Mouse (Mus musculus) olfactory bulb, adult 2 months (tissue): ENCODE data around the gene Slit3. TPM values are rescaled to one million over a fixed set of nuclear protein-coding genes. Genes with fewer than 3 reads are reported as not detected.

Experiments used
- H3K27ac ChIP-seq: fragments of 200-500 bp; 2 replicates; pipeline ENCODE4 v1.5.1; 2012; ENCODE audit warnings: low read depth, low read length; ENCODE audit not compliant: insufficient read depth
- H3K4me1 ChIP-seq: fragments of 200-500 bp; 2 replicates; pipeline ENCODE4 v1.6.1; 2012; ENCODE audit warnings: low read length; ENCODE audit not compliant: control insufficient read depth, insufficient read depth
- H3K4me3 ChIP-seq: fragments of 200-500 bp; 2 replicates; pipeline ENCODE4 v1.5.1; 2012; ENCODE audit warnings: mild to moderate bottlenecking, low read depth, low read length, moderate library complexity; ENCODE audit not compliant: insufficient read depth
- CTCF ChIP-seq: fragments of 200-500 bp; IDR thresholded peaks from 2 replicates; pipeline ENCODE4 v1.5.1; 2012; ENCODE audit warnings: low read depth, mild to moderate bottlenecking, low read length, moderate library complexity; ENCODE audit not compliant: insufficient read depth
- POLR2A ChIP-seq: fragments of 200-500 bp; IDR thresholded peaks from 2 replicates; pipeline ENCODE4 v1.6.1; 2012; ENCODE audit warnings: mild to moderate bottlenecking, low read depth, low read length, moderate library complexity; ENCODE audit not compliant: insufficient read depth
- WGBS: fragments of 180-500 bp; shearing (Covaris S2); methylation state at CpG from one replicate; pipeline ENCODE4 v1.1.7; 2018; 5-methylcytosine and 5-hydroxymethylcytosine counted together
- polyA plus RNA-seq: library from polyadenylated mRNA; stranded (reverse); fragments of >200 nt; gene quantifications from 2 replicates; pipeline ENCODE4 v1.2.4, GENCODE M21; 2012; ENCODE audit warnings: low replicate concordance; ENCODE audit not compliant: missing spikeins, insufficient read depth, insufficient read length

Slit3 gene
- polyA plus RNA-seq = not detected in 2 replicates

DNA sequence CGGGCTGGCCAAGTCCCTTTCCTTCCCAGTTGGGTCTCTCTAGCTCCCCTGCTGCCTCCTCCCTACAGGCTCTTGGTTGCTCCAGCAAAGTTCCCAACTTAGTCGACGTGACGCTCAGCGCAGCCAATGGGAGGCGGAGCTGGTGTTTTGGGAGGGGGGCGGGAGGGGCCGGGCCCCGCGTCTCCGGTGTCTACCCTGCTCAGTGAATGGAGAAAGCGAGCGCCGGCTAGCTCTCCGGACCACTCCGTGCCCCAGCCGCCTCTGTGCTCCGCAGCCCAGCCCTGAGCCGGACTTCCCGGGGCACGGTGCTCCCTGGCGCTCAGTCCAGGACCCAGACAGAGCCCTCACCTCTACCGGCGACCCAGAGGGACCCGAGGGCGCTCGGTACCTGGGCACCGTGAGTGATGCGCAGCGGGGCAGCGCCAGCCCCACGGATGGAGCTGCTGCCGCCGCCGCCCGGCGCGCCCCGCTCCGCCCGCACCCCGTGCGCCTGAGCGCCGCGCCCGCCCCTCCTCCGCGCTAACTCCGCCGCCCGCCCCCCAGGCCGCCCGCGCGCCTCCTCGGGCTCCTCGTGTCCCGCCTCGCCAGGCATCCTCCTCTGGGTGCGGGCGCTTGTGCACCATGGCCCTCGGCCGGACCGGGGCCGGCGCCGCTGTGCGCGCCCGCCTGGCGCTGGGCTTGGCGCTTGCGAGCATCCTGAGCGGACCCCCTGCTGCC lies at the start of gene Slit3:
Gene Slit3, plus strand, starts transcription at position 331 of the 717 bp plus-strand sequence.
- 1% methylated on average over 75 of the region's 75 CpGs for WGBS
- TF ChIP-seq CTCF (no peak), POLR2A (no peak; the same call in 1 of the 2 replicates)
- H3K27ac ChIP-seq = no peak within 1 kb of the TSS

DNA sequence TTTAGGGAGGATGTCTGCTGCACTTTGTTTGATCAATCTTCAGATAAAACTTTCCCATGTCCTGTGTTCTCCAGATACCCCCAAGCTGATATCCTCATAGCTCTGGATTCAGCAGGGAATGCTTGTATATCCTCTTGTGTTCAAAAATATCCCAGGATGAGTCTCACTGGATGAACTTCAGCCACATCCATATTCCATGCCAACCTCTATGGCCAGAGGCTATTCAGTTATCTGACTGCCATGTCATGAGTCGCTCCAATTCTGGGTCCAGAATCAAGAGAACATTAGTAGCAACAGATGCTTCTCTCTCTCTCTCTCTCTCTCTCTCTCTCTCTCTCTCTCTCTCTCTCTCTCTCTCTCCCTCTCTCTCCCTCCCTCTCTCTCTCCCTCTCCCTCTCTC lies 49.6 kb upstream of the Slit3 start:
- 92% methylated on average over 1 of the region's 1 CpGs for WGBS
- H3K27ac ChIP-seq = no peak overlapping the region
- no peaks in the 10 kb centered on the region for H3K4me1 ChIP-seq
- TF ChIP-seq CTCF (no peak), POLR2A (no peak)
- no peak overlapping the region for H3K4me3 ChIP-seq

More for the DNA sequence above, at the start of gene Slit3:
- Histone ChIP-seq H3K4me1 (peaks cover 10% of the 10 kb centered on the region), H3K4me3 (peak within 1 kb of the TSS; percentile 66)

DNA sequence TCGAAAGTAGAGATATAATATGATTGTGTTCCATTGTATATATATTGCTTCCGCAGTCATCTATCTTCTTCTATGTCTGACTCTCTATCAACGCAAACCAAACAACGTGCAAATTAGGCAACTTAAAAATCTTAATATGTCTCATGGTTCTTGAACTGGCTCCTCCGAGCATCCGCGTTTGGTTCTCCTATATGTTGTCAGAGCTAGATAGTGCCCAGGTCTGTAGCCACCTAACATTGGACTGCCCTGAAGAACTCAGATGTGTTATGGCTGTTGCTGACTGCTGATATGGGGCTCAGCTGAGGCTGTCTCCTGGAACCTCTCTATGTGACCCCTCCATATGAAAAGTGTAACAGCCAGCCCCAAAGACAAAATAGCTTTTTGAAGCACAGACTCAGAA lies 45.6 kb upstream of the Slit3 start:
- WGBS = 97% methylated on average over 7 of the region's 7 CpGs
- H3K27ac ChIP-seq = no peak overlapping the region
- peaks cover under 1% of the 10 kb centered on the region; the same call in 1 of the 2 replicates for H3K4me1 ChIP-seq
- no peak overlapping the region for H3K4me3 ChIP-seq
- no peak for TF ChIP-seq CTCF

DNA sequence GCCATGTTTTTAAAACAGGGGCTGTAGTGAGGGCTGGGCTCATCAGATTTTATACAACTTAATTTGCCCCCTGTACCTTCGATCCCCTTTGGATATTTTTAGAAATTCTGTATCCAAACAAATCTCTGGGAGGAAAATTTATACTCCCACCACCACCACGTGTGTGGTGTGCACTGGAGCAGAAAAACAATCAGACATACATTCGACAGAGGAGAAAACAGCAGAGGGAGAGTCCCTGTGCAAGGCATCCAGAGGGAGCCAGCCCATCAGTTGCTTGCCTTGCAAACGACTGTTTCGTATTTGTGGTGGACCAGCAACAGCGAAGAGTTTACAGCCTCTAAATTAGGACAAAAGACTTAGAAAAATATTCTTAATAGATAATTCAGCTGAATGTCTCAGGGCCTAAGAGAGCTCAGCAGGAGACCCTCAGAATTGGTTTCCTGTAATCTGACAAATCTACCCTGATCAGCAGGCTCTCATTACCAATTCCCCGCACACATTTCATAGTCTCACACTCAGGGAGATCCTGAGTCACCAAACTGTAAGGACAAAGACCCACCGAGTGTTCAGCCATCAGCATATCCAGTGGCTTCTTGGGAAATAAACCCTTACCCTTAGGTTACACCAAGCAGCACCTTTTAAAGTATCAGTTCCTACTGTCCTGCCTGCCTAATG lies 40.4 kb upstream of the Slit3 start:
- WGBS = 24% methylated on average over 8 of the region's 8 CpGs
- Histone ChIP-seq H3K4me3 (no peak overlapping the region), H3K27ac (no peak overlapping the region), H3K4me1 (peaks cover 2% of the 10 kb centered on the region; the same call in 1 of the 2 replicates)
- TF ChIP-seq POLR2A (no peak), CTCF (no peak)

DNA sequence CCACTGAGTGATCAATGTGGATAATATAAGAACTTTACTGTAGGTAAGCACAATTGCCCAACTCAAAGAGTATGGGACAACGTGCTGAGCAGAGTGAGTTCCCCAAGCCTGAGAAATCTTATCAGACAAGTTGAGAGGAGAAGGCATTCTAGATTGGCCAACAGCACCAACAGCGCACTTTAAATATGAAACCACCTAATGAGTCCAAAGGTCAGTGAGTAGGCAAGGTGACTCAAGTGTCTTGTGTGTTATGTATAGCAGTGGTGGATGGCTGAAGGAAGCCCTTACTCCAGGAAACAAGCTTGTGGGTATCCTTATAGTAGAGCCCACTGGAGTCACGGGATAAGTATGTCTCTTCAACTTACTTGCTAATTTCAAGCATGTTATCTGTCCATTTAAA lies 38.7 kb upstream of the Slit3 start:
- Histone ChIP-seq H3K27ac (no peak overlapping the region), H3K4me3 (no peak overlapping the region), H3K4me1 (peaks cover 2% of the 10 kb centered on the region; the same call in 1 of the 2 replicates)
- WGBS = 95% methylated on average over 3 of the region's 3 CpGs
- TF ChIP-seq POLR2A = no peak
- TF ChIP-seq CTCF = no peak

DNA sequence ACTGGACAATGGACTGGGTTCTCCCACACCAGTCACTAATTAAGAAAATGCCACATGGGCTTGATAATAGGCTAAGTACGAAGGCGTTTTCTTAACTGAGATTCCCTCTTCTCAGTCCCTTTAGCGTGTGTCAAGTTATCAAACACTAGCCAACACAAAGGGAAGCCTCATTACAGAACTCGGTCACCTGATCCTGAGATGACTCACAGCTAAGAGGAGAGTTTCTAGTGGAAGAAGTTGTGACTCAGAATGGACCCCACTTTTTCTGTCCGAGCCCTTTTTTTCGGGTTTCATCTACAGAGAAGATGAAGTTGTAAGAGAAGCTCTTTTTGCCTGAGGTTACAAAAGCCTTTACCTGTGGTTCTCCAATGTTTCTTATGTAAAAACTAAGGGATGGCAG lies 38.0 kb upstream of the Slit3 start:
- TF ChIP-seq POLR2A (no peak), CTCF (no peak)
- Histone ChIP-seq H3K27ac (no peak overlapping the region), H3K4me3 (no peak overlapping the region), H3K4me1 (peaks cover 4% of the 10 kb centered on the region; the same call in 1 of the 2 replicates)
- 40% methylated on average over 6 of the region's 6 CpGs for WGBS

DNA sequence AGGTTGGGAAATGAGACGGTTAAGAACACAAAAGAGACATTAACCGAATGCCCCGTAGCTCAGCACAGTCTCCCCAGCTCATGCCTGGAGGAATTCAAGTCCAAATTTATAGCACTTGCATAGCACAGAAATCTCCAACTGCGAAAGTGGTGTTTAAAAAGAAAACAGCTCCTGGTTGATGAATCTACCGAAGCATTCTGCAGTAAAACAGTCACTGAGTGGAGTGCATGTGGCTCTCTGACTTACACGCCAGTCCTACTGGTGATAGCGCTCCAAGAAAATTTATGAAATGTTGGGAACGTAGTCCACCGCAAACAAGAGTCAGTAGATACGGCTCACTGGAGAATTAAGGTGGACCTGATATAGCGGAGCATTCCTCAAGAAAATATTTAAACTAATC lies 35.7 kb upstream of the Slit3 start:
- WGBS = 69% methylated on average over 11 of the region's 11 CpGs
- H3K27ac ChIP-seq = no peak overlapping the region
- no peak overlapping the region for H3K4me3 ChIP-seq
- H3K4me1 ChIP-seq = peaks cover 6% of the 10 kb centered on the region; the same call in 1 of the 2 replicates
- no peak for TF ChIP-seq POLR2A
- TF ChIP-seq CTCF = no peak

DNA sequence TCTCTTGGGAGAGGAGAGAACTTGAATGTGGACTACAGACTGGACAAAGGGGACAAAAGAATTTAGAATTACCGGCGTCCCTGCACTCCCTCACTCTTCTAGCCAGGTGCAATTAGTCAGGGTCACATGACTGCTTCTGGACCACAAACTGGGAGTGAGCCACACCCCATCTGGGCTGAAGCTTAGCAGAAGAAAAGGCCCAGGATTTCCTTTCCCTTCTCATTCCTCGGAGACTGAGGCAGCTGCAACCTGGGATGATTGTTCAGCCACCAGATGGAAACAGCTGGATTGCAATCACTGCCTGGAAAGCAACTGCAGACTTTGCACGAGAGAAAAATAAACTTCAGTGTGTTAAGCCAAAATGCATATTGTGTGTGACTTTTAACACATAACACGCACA lies 35.0 kb upstream of the Slit3 start:
- WGBS = 44% methylated on average over 5 of the region's 5 CpGs
- no peak overlapping the region for H3K27ac ChIP-seq

DNA sequence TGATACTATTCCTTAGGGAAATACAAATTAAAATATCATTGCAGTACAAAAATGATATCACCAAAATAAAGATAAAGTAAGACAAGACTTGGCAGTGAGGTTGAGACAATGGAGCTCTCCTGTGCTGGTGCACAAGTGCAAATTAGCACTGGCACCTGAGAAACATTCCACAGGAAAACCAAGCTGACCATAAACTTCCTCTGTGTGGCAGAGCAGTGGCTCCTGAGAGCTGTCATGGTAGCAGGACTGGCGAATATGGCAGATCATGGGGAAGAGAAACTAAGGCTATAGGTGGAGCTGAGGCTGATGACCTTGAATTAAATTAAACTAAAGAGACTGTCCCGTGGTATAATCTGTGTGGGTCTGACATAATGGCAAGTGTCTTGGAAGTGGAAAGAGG lies 33.6 kb upstream of the Slit3 start:
- H3K27ac ChIP-seq = no peak overlapping the region
- no peak overlapping the region for H3K4me3 ChIP-seq
- no peak for TF ChIP-seq POLR2A
- TF ChIP-seq CTCF = no peak
- H3K4me1 ChIP-seq = 0 out of 2 replicates have a peak, but pooled peaks cover 4% of the 10 kb centered on the region
- WGBS = 84% methylated on average over 2 of the region's 2 CpGs

More for the DNA sequence above, 35.0 kb upstream of the Slit3 start:
- Histone ChIP-seq H3K4me1 (0 out of 2 replicates have a peak, but pooled peaks cover 4% of the 10 kb centered on the region), H3K4me3 (no peak overlapping the region)
- TF ChIP-seq CTCF = no peak
- TF ChIP-seq POLR2A = no peak

DNA sequence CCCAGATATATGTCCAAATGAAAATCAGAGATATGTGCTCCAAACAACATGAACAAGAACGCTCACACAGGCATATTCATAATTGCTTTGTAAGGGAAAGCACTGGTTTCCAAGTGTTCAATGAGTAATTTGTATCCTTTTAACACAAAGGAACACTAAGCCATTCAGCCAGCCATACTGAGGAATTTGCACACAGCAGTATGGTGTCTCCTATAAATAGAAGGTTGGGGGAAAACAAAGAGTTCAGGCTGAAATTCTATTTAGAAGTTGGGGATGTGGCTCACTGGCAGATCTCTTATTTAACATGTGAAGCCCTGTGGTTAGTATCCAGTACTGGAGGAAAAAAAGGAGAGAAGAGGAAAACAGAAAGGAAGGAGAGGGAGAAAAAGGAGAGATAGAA lies 32.9 kb upstream of the Slit3 start:
- H3K4me3 ChIP-seq = no peak overlapping the region
- TF ChIP-seq POLR2A (no peak), CTCF (no peak)
- 35% methylated on average over 1 of the region's 1 CpGs for WGBS

More for the DNA sequence above, 32.9 kb upstream of the Slit3 start:
- 0 out of 2 replicates have a peak, but pooled peaks cover 4% of the 10 kb centered on the region for H3K4me1 ChIP-seq
- no peak overlapping the region for H3K27ac ChIP-seq
